Mouse (Mus musculus): Measurements from ENCODE around the gene 0610037L13Rik. TPM values are rescaled to one million over a fixed set of nuclear protein-coding genes. Genes with fewer than 3 reads are reported as not detected.

Gene 0610037L13Rik
- polyA plus RNA-seq, 1 experiment from 2014 or later: 119 TPM

GRCm38 (mm10) chr4:107899211-107899927 lies 9.8 kb downstream of the 0610037L13Rik start:
- WGBS: 66% methylated on average over 5 of the region's 5 CpGs
- H3K36me3 ChIP-seq (ENCODE audit: control insufficient read depth, insufficient read depth, low read length): peaks cover 10% of the 10 kb centered on the region
- H3K9ac ChIP-seq (ENCODE audit: low read length): no peak overlapping the region
- H3K4me2 ChIP-seq (ENCODE audit: low read depth, low read length): no peak overlapping the region
- no peak overlapping the region for H3K27ac ChIP-seq (ENCODE audit: low read length)
- H3K4me1 ChIP-seq (ENCODE audit: control insufficient read depth, insufficient read depth, low read length): no peaks in the 10 kb centered on the region
- no peak overlapping the region for H3K4me3 ChIP-seq (replicated peaks; ENCODE audit: low read length)
- H3K9me3 ChIP-seq (replicated peaks; ENCODE audit: control insufficient read depth, low read length): no peaks in the 10 kb centered on the region
- no peaks in the 10 kb centered on the region for H3K27me3 ChIP-seq (ENCODE audit: control insufficient read depth, insufficient read depth, low read length)
- peak; percentile 71; the same call in 1 of the 2 replicates for ATAC-seq (ENCODE audit: insufficient read depth, low FRiP score)

- no peaks in the 10 kb centered on the region for H3K4me1 ChIP-seq (ENCODE audit: control insufficient read depth, insufficient read depth, low read length)
- peaks cover 10% of the 10 kb centered on the region for H3K36me3 ChIP-seq (ENCODE audit: control insufficient read depth, insufficient read depth, low read length)
- no peaks in the 10 kb centered on the region for H3K9me3 ChIP-seq (replicated peaks; ENCODE audit: control insufficient read depth, low read length)
- H3K27ac ChIP-seq (ENCODE audit: low read length): 0 out of 2 replicates have a peak overlapping the region, but pooled peaks have one; percentile 15
- H3K9ac ChIP-seq (ENCODE audit: low read length): no peak overlapping the region
- WGBS: 88% methylated on average over 3 of the region's 3 CpGs
- no peak overlapping the region for H3K4me3 ChIP-seq (replicated peaks; ENCODE audit: low read length)
- no peak overlapping the region for H3K4me2 ChIP-seq (ENCODE audit: low read depth, low read length)
- no peak for ATAC-seq (ENCODE audit: insufficient read depth, low FRiP score)
- H3K27me3 ChIP-seq (ENCODE audit: control insufficient read depth, insufficient read depth, low read length): no peaks in the 10 kb centered on the region
Observed at GRCm38 (mm10) chr4:107900206-107900605, 10.6 kb downstream of the 0610037L13Rik start.

GRCm38 (mm10) chr4:107904252-107904651 lies 14.6 kb downstream of the 0610037L13Rik start:
- ATAC-seq (ENCODE audit: insufficient read depth, low FRiP score): no peak
- no peaks in the 10 kb centered on the region for H3K4me1 ChIP-seq (ENCODE audit: control insufficient read depth, insufficient read depth, low read length)
- no peaks in the 10 kb centered on the region for H3K9me3 ChIP-seq (replicated peaks; ENCODE audit: control insufficient read depth, low read length)
- H3K27ac ChIP-seq (ENCODE audit: low read length): no peak overlapping the region
- H3K9ac ChIP-seq (ENCODE audit: low read length): no peak overlapping the region
- peaks cover 20% of the 10 kb centered on the region; the same call in 1 of the 2 replicates for H3K36me3 ChIP-seq (ENCODE audit: control insufficient read depth, insufficient read depth, low read length)
- H3K27me3 ChIP-seq (ENCODE audit: control insufficient read depth, insufficient read depth, low read length): no peaks in the 10 kb centered on the region
- no peak overlapping the region for H3K4me2 ChIP-seq (ENCODE audit: low read depth, low read length)
- 81% methylated on average over 10 of the region's 10 CpGs for WGBS
- no peak overlapping the region for H3K4me3 ChIP-seq (replicated peaks; ENCODE audit: low read length)

GRCm38 (mm10) chr4:107906561-107906960 lies 16.9 kb downstream of the 0610037L13Rik start:
- Histone ChIP-seq H3K36me3 (ENCODE audit: control insufficient read depth, insufficient read depth, low read length) (peaks cover 22% of the 10 kb centered on the region; the same call in 1 of the 2 replicates), H3K4me1 (ENCODE audit: control insufficient read depth, insufficient read depth, low read length) (no peaks in the 10 kb centered on the region), H3K4me3 (replicated peaks; ENCODE audit: low read length) (no peak overlapping the region), H3K27ac (ENCODE audit: low read length) (no peak overlapping the region), H3K9ac (ENCODE audit: low read length) (no peak overlapping the region), H3K4me2 (ENCODE audit: low read depth, low read length) (no peak overlapping the region), H3K27me3 (ENCODE audit: control insufficient read depth, insufficient read depth, low read length) (no peaks in the 10 kb centered on the region), H3K9me3 (replicated peaks; ENCODE audit: control insufficient read depth, low read length) (no peaks in the 10 kb centered on the region)
- no peak for ATAC-seq (ENCODE audit: insufficient read depth, low FRiP score)
- 93% methylated on average over 9 of the region's 9 CpGs for WGBS

- Histone ChIP-seq H3K27ac (ENCODE audit: low read length) (no peak overlapping the region), H3K9me3 (replicated peaks; ENCODE audit: control insufficient read depth, low read length) (no peaks in the 10 kb centered on the region), H3K4me2 (ENCODE audit: low read depth, low read length) (no peak overlapping the region), H3K9ac (ENCODE audit: low read length) (no peak overlapping the region), H3K36me3 (ENCODE audit: control insufficient read depth, insufficient read depth, low read length) (peaks cover 32% of the 10 kb centered on the region), H3K27me3 (ENCODE audit: control insufficient read depth, insufficient read depth, low read length) (no peaks in the 10 kb centered on the region), H3K4me3 (replicated peaks; ENCODE audit: low read length) (no peak overlapping the region), H3K4me1 (ENCODE audit: control insufficient read depth, insufficient read depth, low read length) (no peaks in the 10 kb centered on the region)
- ATAC-seq (ENCODE audit: insufficient read depth, low FRiP score): no peak
- 87% methylated on average over 4 of the region's 4 CpGs for WGBS
Observed at GRCm38 (mm10) chr4:107910020-107910419, 20.4 kb downstream of the 0610037L13Rik start.

GRCm38 (mm10) chr4:107920336-107920735 lies 30.7 kb downstream of the 0610037L13Rik start:
- ATAC-seq (ENCODE audit: insufficient read depth, low FRiP score): no peak
- no peaks in the 10 kb centered on the region for H3K27me3 ChIP-seq (ENCODE audit: control insufficient read depth, insufficient read depth, low read length)
- 75% methylated on average over 2 of the region's 2 CpGs for WGBS
- H3K4me3 ChIP-seq (replicated peaks; ENCODE audit: low read length): no peak overlapping the region
- H3K27ac ChIP-seq (ENCODE audit: low read length): no peak overlapping the region
- no peaks in the 10 kb centered on the region for H3K36me3 ChIP-seq (ENCODE audit: control insufficient read depth, insufficient read depth, low read length)
- no peaks in the 10 kb centered on the region for H3K9me3 ChIP-seq (replicated peaks; ENCODE audit: control insufficient read depth, low read length)
- H3K9ac ChIP-seq (ENCODE audit: low read length): no peak overlapping the region
- no peak overlapping the region for H3K4me2 ChIP-seq (ENCODE audit: low read depth, low read length)
- H3K4me1 ChIP-seq (ENCODE audit: control insufficient read depth, insufficient read depth, low read length): peaks cover 21% of the 10 kb centered on the region

- Histone ChIP-seq H3K4me3 (replicated peaks; ENCODE audit: low read length) (no peak overlapping the region), H3K27ac (ENCODE audit: low read length) (peak overlapping the region; percentile 32; the same call in 1 of the 2 replicates), H3K4me1 (ENCODE audit: control insufficient read depth, insufficient read depth, low read length) (peaks cover 21% of the 10 kb centered on the region), H3K9me3 (replicated peaks; ENCODE audit: control insufficient read depth, low read length) (no peaks in the 10 kb centered on the region), H3K27me3 (ENCODE audit: control insufficient read depth, insufficient read depth, low read length) (no peaks in the 10 kb centered on the region), H3K4me2 (ENCODE audit: low read depth, low read length) (peak overlapping the region; percentile 74; the same call in 1 of the 2 replicates), H3K9ac (ENCODE audit: low read length) (0 out of 2 replicates have a peak overlapping the region, but pooled peaks have one; percentile 3), H3K36me3 (ENCODE audit: control insufficient read depth, insufficient read depth, low read length) (no peaks in the 10 kb centered on the region)
- ATAC-seq (ENCODE audit: insufficient read depth, low FRiP score): no peak
- WGBS: 54% methylated on average over 8 of the region's 8 CpGs
Observed at GRCm38 (mm10) chr4:107921152-107921695, 31.6 kb downstream of the 0610037L13Rik start.

GRCm38 (mm10) chr4:107921952-107922351 lies 32.3 kb downstream of the 0610037L13Rik start:
- ATAC-seq (ENCODE audit: insufficient read depth, low FRiP score): peak; percentile 45
- Histone ChIP-seq H3K9ac (ENCODE audit: low read length) (peak overlapping the region; percentile 95), H3K9me3 (replicated peaks; ENCODE audit: control insufficient read depth, low read length) (no peaks in the 10 kb centered on the region), H3K27ac (ENCODE audit: low read length) (peak overlapping the region; percentile 83), H3K27me3 (ENCODE audit: control insufficient read depth, insufficient read depth, low read length) (no peaks in the 10 kb centered on the region), H3K36me3 (ENCODE audit: control insufficient read depth, insufficient read depth, low read length) (no peaks in the 10 kb centered on the region), H3K4me2 (ENCODE audit: low read depth, low read length) (peak overlapping the region; percentile 74), H3K4me1 (ENCODE audit: control insufficient read depth, insufficient read depth, low read length) (peaks cover 21% of the 10 kb centered on the region), H3K4me3 (replicated peaks; ENCODE audit: low read length) (peak overlapping the region; percentile 88)
- WGBS: 52% methylated on average over 4 of the region's 4 CpGs

GRCm38 (mm10) chr4:107923145-107923802 lies 33.7 kb downstream of the 0610037L13Rik start, which contains the start of gene Cpt2:
TSS of gene Cpt2 (minus strand) at chr4:107923610.
- Histone ChIP-seq H3K27ac (ENCODE audit: low read length) (peak within 1 kb of the TSS; percentile 83), H3K9me3 (replicated peaks; ENCODE audit: control insufficient read depth, low read length) (no peaks in the 10 kb centered on the region), H3K4me3 (replicated peaks; ENCODE audit: low read length) (peak within 1 kb of the TSS; percentile 88), H3K36me3 (ENCODE audit: control insufficient read depth, insufficient read depth, low read length) (no peaks in the 10 kb centered on the region), H3K4me1 (ENCODE audit: control insufficient read depth, insufficient read depth, low read length) (peaks cover 21% of the 10 kb centered on the region), H3K27me3 (ENCODE audit: control insufficient read depth, insufficient read depth, low read length) (no peaks in the 10 kb centered on the region), H3K4me2 (ENCODE audit: low read depth, low read length) (peak within 1 kb of the TSS; percentile 74), H3K9ac (ENCODE audit: low read length) (peak within 1 kb of the TSS; percentile 95)
- WGBS: under 1% methylated on average over 38 of the region's 38 CpGs
- ATAC-seq (ENCODE audit: insufficient read depth, low FRiP score): peak; percentile 96

Data from stomach, embryonic 16.5 days (tissue).